Mouse (Mus musculus): ENCODE measurements around the gene Yipf1. TPM values are rescaled to one million over a fixed set of nuclear protein-coding genes. Genes with fewer than 3 reads are reported as not detected.

Yipf1 gene
- 54.9 and 64.7 TPM in 2 replicates for polyA plus RNA-seq (2012; rRNA removed; ENCODE audit: low replicate concordance)

GRCm38 (mm10) chr4:107313690-107314478 is at the start of gene Yipf1:
Gene Yipf1, plus strand, starts transcription at chr4:107314363.

GRCm38 (mm10) chr4:107306966-107307365 is 7.2 kb upstream of the Yipf1 start, which contains the start of gene Dio1:
Gene Dio1, minus strand, starts transcription at chr4:107307169.

GRCm38 (mm10) chr4:107367567-107368314 is 53.6 kb downstream of the Yipf1 start, which contains the start of gene Ndc1:
Gene Ndc1, plus strand, starts transcription at chr4:107367784.

Other genes starting within 250 kb of the Yipf1 start
- gene Mrpl37, start 247.5 kb upstream of the Yipf1 start, polyA plus RNA-seq (2012; rRNA removed; ENCODE audit: low replicate concordance) = 95.8 and 97.0 TPM in 2 replicates
- 15.4 and 16.7 TPM in 2 replicates for gene Cyb5rl, start 247.4 kb upstream of the Yipf1 start, polyA plus RNA-seq (2012; rRNA removed; ENCODE audit: low replicate concordance)
- gene Cdcp2, start 217.5 kb upstream of the Yipf1 start, polyA plus RNA-seq (2012; rRNA removed; ENCODE audit: low replicate concordance) = 0.23 TPM in 1 of 2 replicates, not detected in the other
- gene Tmem59, start 136.0 kb upstream of the Yipf1 start, polyA plus RNA-seq (2012; rRNA removed; ENCODE audit: low replicate concordance) = 289 and 327 TPM in 2 replicates
- gene Tceanc2, start 135.2 kb upstream of the Yipf1 start, polyA plus RNA-seq (2012; rRNA removed; ENCODE audit: low replicate concordance) = 7.2 and 10.3 TPM in 2 replicates
- gene Ldlrad1, start 105.2 kb upstream of the Yipf1 start, polyA plus RNA-seq (2012; rRNA removed; ENCODE audit: low replicate concordance) = 0.14 and 0.57 TPM in 2 replicates
- gene Lrrc42, start 60.8 kb upstream of the Yipf1 start, polyA plus RNA-seq (2012; rRNA removed; ENCODE audit: low replicate concordance) = 9.7 and 23.8 TPM in 2 replicates
- 4.3 and 5.1 TPM in 2 replicates for gene Hspb11, start 60.8 kb upstream of the Yipf1 start, polyA plus RNA-seq (2012; rRNA removed; ENCODE audit: low replicate concordance)
- 1.9 TPM in 1 of 2 replicates, not detected in the other for gene Dio1, start 7.2 kb upstream of the Yipf1 start, polyA plus RNA-seq (2012; rRNA removed; ENCODE audit: low replicate concordance)
- 28.2 and 29.9 TPM in 2 replicates for gene Ndc1, start 53.4 kb downstream of the Yipf1 start, polyA plus RNA-seq (2012; rRNA removed; ENCODE audit: low replicate concordance)
- 0.44 and 1.5 TPM in 2 replicates for gene Glis1, start 120.2 kb downstream of the Yipf1 start, polyA plus RNA-seq (2012; rRNA removed; ENCODE audit: low replicate concordance)

Data from subcutaneous adipose tissue, adult 2 months (tissue).